Comparison of ENCODE assay signal across 9 mouse cellular contexts in genomic region chr6:24721317-24722099, GRCm38 (mm10). TPM values are rescaled to one million over a fixed set of nuclear protein-coding genes. Genes with fewer than 3 reads are reported as not detected.
DNase-seq lines count a peak whose midpoint lies in the region; ATAC-seq and TF ChIP-seq lines count a peak whose summit lies in the region.
"Had no signal": no experiment of that assay in that cellular context is flagged by ENCODE, and none has a peak within 500 bp of the region (broad histone marks: within the 10 kb centered on the region; RNA-seq: fewer than 3 reads in every experiment).

No protein-coding gene starts in this region.

- no peak overlapping the region for H3K4me3 ChIP-seq in forebrain, embryonic 11.5 days (ENCODE audit: low read depth, low read length)
- H3K4me3 ChIP-seq in forebrain, embryonic 10.5 days = no peak overlapping the region
- H3K4me3 ChIP-seq in limb, embryonic 14.5 days (replicated peaks; ENCODE audit: low read length) = no peak overlapping the region
- H3K4me3 ChIP-seq: liver, embryonic 15.5 days had no signal

- H3K4me1 ChIP-seq in forebrain, embryonic 11.5 days (replicated peaks; ENCODE audit: control insufficient read depth, insufficient read depth, low read length) = no peaks in the 10 kb centered on the region
- no peaks in the 10 kb centered on the region for H3K4me1 ChIP-seq in forebrain, embryonic 10.5 days
- no peaks in the 10 kb centered on the region for H3K4me1 ChIP-seq in limb, embryonic 14.5 days (ENCODE audit: control insufficient read depth, insufficient read depth, low read length)
- H3K4me1 ChIP-seq: liver, embryonic 15.5 days had no signal

- H3K4me2 ChIP-seq in forebrain, embryonic 11.5 days (ENCODE audit: low read depth, low read length, severe bottlenecking) = no peak overlapping the region
- no peak overlapping the region for H3K4me2 ChIP-seq in limb, embryonic 14.5 days (replicated peaks; ENCODE audit: low read depth, low read length, severe bottlenecking)
- H3K4me2 ChIP-seq: liver, embryonic 15.5 days had no signal

- no peaks in the 10 kb centered on the region for H3K36me3 ChIP-seq in forebrain, embryonic 11.5 days (ENCODE audit: control insufficient read depth, insufficient read depth, low read length)
- H3K36me3 ChIP-seq in forebrain, embryonic 10.5 days (replicated peaks) = no peaks in the 10 kb centered on the region
- H3K36me3 ChIP-seq in limb, embryonic 14.5 days (ENCODE audit: control insufficient read depth, insufficient read depth, low read length) = no peaks in the 10 kb centered on the region
- H3K36me3 ChIP-seq: liver, embryonic 15.5 days had no signal

- H3K9me3 ChIP-seq in forebrain, embryonic 11.5 days (ENCODE audit: control insufficient read depth, low read length) = no peaks in the 10 kb centered on the region
- no peaks in the 10 kb centered on the region for H3K9me3 ChIP-seq in forebrain, embryonic 10.5 days
- no peaks in the 10 kb centered on the region for H3K9me3 ChIP-seq in limb, embryonic 14.5 days (ENCODE audit: control insufficient read depth, low read length)
- H3K9me3 ChIP-seq: liver, embryonic 15.5 days had no signal

- DNase-seq in forebrain, embryonic 11.5 days (ENCODE audit: low spot score) = no peak
- no peak for DNase-seq in forebrain, embryonic 10.5 days (ENCODE audit: extremely low spot score, low spot score)
- DNase-seq in thymus, postnatal 25 days = peak; percentile 4
- DNase-seq in thymus, adult 18-20 months = no peak
- DNase-seq in embryo, embryonic 9.5 days (ENCODE audit: extremely low spot score) = peak; percentile 13
- peak; percentile 39 for DNase-seq in hindlimb bud, embryonic 11.5 days (ENCODE audit: extremely low spot score, low read depth, low spot score)
- peak; percentile 64 for DNase-seq in limb, embryonic 14.5 days (ENCODE audit: low spot score)
- no peak for DNase-seq in spleen, adult 12 weeks (ENCODE audit: low spot score)

- no peak overlapping the region for H3K27ac ChIP-seq in forebrain, embryonic 11.5 days (ENCODE audit: low read depth, low read length)
- no peak overlapping the region for H3K27ac ChIP-seq in forebrain, embryonic 10.5 days
- no peak overlapping the region for H3K27ac ChIP-seq in limb, embryonic 14.5 days (replicated peaks; ENCODE audit: low read depth, low read length)
- H3K27ac ChIP-seq: liver, embryonic 15.5 days had no signal

- no peaks in the 10 kb centered on the region for H3K27me3 ChIP-seq in forebrain, embryonic 11.5 days (ENCODE audit: control insufficient read depth, insufficient read depth, low read length)
- no peaks in the 10 kb centered on the region for H3K27me3 ChIP-seq in forebrain, embryonic 10.5 days (ENCODE audit: poor library complexity, severe bottlenecking)
- H3K27me3 ChIP-seq in limb, embryonic 14.5 days (ENCODE audit: control insufficient read depth, insufficient read depth, low read length) = no peaks in the 10 kb centered on the region
- H3K27me3 ChIP-seq: liver, embryonic 15.5 days had no signal

- 0 out of 2 replicates have a peak, but pooled peaks have one; percentile 39 for ATAC-seq in forebrain, embryonic 11.5 days (replicated peaks; ENCODE audit: low FRiP score)
- no peak for ATAC-seq in limb, embryonic 14.5 days (ENCODE audit: low FRiP score, low read depth)

- TF ChIP-seq POLR2A in limb, embryonic 14.5 days (IDR thresholded peaks at IDR 0.05; ENCODE audit: borderline replicate concordance, extremely low read depth, insufficient read depth, insufficient read length) = no peak

- WGBS in forebrain, embryonic 11.5 days = 37% methylated on average over 13 of the region's 13 CpGs
- 36% methylated on average over 13 of the region's 13 CpGs for WGBS in forebrain, embryonic 10.5 days
- 32% methylated on average over 13 of the region's 13 CpGs for WGBS in limb, embryonic 14.5 days

- no peak overlapping the region for H3K9ac ChIP-seq in forebrain, embryonic 11.5 days (ENCODE audit: low read length)
- no peak overlapping the region for H3K9ac ChIP-seq in limb, embryonic 14.5 days (ENCODE audit: low read depth, low read length, severe bottlenecking)
- H3K9ac ChIP-seq: liver, embryonic 15.5 days had no signal

RNA-seq across cellular contexts. Expression of gene Hyal6, which starts 11.5 kb away (rescaled TPM):
- 0.08 TPM in 1 of 2 replicates, not detected in the other for polyA plus RNA-seq in forebrain, embryonic 11.5 days (2014; fragmentation: Nextera tagmentation; extraction: Ambion mirVana)
- not detected in 2 replicates for polyA plus RNA-seq in forebrain, embryonic 10.5 days (2016; fragmentation: Nextera tagmentation; extraction: Ambion mirVana)
- polyA plus RNA-seq in limb, embryonic 14.5 days (2012; rRNA removed) = not detected in 2 replicates
- polyA plus RNA-seq in limb, embryonic 14.5 days (2014; fragmentation: Nextera tagmentation; extraction: Ambion mirVana) = not detected in 2 replicates
- polyA plus RNA-seq: liver, embryonic 15.5 days had no signal

RNA-seq across cellular contexts. Expression of gene Hyal4, which starts 26.6 kb away (rescaled TPM):
- not detected in 2 replicates for polyA plus RNA-seq in forebrain, embryonic 11.5 days (2014; fragmentation: Nextera tagmentation; extraction: Ambion mirVana)
- not detected in 2 replicates for polyA plus RNA-seq in forebrain, embryonic 10.5 days (2016; fragmentation: Nextera tagmentation; extraction: Ambion mirVana)
- polyA plus RNA-seq in limb, embryonic 14.5 days (2012; rRNA removed) = not detected in 2 replicates
- not detected in 2 replicates for polyA plus RNA-seq in limb, embryonic 14.5 days (2014; fragmentation: Nextera tagmentation; extraction: Ambion mirVana)

RNA-seq across cellular contexts. Expression of gene Wasl, which starts 56.7 kb away (rescaled TPM):
- 64.0 and 68.2 TPM in 2 replicates for polyA plus RNA-seq in forebrain, embryonic 11.5 days (2014; fragmentation: Nextera tagmentation; extraction: Ambion mirVana)
- 56.1 and 56.9 TPM in 2 replicates for polyA plus RNA-seq in forebrain, embryonic 10.5 days (2016; fragmentation: Nextera tagmentation; extraction: Ambion mirVana)
- polyA plus RNA-seq in limb, embryonic 14.5 days (2012; rRNA removed) = 30.8 and 34.8 TPM in 2 replicates
- 57.6 and 70.2 TPM in 2 replicates for polyA plus RNA-seq in limb, embryonic 14.5 days (2014; fragmentation: Nextera tagmentation; extraction: Ambion mirVana)

Comparison
In these comparisons a context has a peak if more than half of its experiments do, and no peak if none do; other contexts are left out.
1. DNase-seq: peak in thymus, postnatal 25 days (single experiment), embryo, embryonic 9.5 days (single experiment), hindlimb bud, embryonic 11.5 days (single experiment) and limb, embryonic 14.5 days (single experiment); none in forebrain, embryonic 11.5 days (single experiment), forebrain, embryonic 10.5 days (single experiment), thymus, adult 18-20 months (0 of 2) and spleen, adult 12 weeks (single experiment).